Mouse (Mus musculus): ENCODE measurements around the gene Uckl1. TPM values are rescaled to one million over a fixed set of nuclear protein-coding genes. Genes with fewer than 3 reads are reported as not detected.

The Uckl1 gene
- total RNA-seq, 2 experiments from 2014 or later, result 36.6 to 47.4 TPM

DNA sequence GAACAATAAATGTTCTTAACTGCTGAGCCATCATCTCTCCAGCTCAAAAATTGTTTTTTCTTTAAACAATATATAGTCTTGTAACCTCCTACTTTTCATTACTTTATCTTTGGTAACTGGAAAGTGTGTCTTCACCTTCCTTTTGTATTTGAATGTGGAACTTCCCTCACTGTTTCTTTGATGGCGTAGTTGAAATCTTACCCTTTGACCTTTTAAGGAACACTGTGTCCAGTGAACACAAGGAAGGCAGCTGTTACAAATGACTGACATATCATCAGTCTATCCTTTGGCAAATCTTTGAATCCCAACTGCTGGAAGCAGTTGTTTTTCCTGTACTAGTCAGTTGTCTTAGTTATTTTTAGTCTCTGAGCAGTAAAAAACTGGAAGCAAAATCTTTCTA is 55.6 kb downstream of the Uckl1 start:
- no peak for DNase-seq
- intact Hi-C loops (cut with DNase I), result no loop called here

DNA sequence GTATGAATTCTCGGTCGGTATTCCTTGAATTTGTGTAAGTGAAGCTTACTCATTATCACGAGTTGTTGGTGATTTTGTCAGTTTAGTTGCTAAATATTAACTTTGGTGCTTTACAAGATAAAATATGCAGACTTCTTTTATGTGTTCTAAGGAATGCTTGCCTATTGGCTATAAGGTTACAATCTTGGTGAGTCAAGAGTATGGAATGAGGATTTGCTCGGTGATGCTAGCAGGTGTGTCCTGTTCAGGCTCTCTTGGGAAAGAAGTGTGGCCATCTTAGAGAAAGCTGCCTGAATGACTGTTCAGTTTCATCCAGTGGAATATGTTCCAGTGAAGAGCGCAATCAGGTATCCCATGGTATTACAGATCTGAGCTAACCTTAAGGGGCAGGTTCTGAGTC is 59.2 kb downstream of the Uckl1 start:
- intact Hi-C loops (cut with DNase I), result loop anchor here (2.0 kb wide), 1 partner anchor 43 kb away; no protein-coding TSS in a partner anchor
- no peak for DNase-seq

DNA sequence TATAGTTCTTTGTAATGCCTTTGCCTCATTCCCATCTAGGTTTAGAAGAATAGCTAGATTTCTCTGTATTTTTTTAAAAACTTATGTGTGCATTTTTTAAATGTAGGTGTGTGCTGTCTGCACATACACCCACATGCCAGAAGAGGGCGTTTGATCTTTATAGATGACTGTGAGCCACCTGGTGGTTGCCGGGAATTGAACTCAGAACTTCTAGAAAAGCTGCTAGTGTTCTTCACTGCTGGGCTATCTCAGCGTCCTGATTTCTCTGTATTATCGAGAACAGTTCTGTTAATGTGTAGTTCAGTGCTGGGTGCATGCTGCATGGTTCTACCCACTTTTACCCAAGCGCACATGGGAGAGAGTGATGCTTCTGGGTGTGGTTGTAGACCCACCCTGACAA is 61.9 kb downstream of the Uckl1 start:
- intact Hi-C loops (cut with DNase I), result no loop called here
- DNase-seq, result peak in 1 of 2 experiments; percentile 20

DNA sequence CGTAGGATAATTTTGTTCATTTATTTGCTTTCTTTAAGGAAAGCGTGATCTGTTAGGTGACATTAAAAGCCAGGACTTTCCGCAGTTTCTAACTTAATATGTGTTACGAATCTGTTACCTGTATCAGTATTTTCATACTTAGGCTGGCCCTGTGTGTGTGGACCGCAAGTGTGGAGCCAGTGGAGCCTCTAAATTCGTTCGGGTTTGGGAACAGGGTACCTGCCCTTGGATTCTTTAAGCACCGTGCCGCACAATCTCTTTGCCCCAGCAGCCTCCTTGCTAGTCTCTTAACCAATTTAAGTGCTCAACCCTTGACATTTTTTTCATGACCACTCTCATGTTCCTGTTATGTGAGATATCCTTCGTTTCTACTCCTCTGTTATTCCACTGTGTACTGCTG is 63.2 kb downstream of the Uckl1 start:
- no peak for DNase-seq
- intact Hi-C loops (cut with DNase I), result no loop called here

DNA sequence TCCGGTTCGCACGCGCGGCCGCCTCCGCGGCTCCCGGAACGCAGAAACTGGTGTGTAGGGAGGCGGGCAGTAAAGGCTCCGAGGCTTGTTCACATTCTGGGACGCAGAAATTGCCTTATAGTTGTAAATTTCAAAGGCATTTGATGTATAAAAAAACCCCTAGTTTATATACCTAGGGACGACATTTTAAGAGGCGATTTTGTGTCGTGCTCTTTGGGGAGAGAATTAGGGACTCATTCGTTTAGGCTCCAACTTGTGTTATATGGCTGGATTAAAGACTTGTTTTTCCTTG is 63.8 kb downstream of the Uckl1 start:
- intact Hi-C loops (cut with DNase I), result loop anchor here (1.0 kb wide), 1 partner anchor 60 kb away; no protein-coding TSS in a partner anchor
- no peak for DNase-seq

DNA sequence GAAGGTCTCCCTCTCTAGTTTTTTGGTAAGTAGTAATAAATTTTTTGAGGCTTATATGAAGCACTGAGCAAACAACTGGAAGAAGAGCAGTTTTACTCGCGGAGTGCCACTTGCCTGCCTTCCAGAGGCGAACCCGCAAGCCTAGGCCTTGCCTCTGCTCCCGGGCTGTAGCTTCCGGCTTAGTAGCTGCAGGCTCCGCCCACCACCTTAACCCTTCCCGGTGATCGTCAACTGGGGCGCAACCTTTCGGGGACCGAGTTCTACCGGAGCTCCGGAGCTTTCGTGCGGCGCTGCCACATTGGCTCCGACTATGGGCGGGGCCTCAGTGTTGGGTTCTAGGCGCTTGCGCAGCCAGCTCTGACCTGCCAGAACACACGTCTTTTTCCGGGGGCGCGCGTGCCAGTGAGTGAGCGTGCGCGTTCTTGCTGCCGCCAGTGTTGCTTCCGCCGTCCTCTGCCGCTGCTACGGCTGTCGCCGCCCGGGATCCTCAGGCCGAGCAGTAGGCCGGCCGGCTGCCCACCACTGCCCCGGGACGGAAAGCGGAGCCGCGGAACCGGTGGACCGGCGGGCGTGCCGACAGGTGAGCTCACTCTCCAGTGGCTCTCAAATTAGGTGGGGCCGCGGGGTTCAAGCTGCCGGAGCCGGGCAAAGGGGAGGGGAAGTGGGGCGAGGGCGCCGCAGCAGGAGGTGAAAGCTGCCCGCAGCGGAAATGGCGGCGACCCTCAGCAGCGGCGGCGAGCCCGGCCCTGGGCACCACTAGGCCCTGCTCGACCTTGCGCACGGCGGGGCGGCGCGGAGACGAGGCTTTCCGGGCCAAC is 64.4 kb downstream of the Uckl1 start, which contains the start of gene Dnajc5:
Gene Dnajc5, plus strand, starts transcription at position 368 of the 818 bp plus-strand sequence.
- peak; percentile 96 to 97 for DNase-seq
- intact Hi-C loops (cut with DNase I), result loop anchor here (1.0 kb wide), 1 partner anchor 61 kb away; no protein-coding TSS in a partner anchor

DNA sequence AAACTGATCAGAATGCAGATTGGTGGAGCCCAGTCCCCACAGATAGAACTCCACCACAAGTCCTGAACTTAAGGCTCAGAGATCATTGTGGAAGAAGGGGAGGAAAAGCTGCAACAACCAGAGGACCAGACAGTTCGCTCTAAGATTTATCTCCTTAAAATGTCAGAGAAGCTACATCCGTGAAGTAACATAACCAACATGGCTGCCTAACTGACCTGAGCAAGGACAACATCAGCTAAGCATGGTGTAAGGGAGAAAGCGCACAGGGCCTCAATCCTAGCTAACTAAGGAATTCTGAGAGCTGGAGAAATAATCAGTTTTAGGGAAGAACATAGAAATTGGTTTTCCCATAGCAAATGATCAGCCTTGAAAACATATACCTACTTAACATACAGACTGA is 65.5 kb downstream of the Uckl1 start:
- DNase-seq, result no peak
- intact Hi-C loops (cut with DNase I), result loop anchor here (2.0 kb wide), 1 partner anchor 20 kb away; no protein-coding TSS in a partner anchor

Small RNAs within 50 kb of the gene (microRNA-seq; reads per million reads assigned to microRNA genes)
- 0 reads per million in 2 experiments for gene Mir7006 (ENCODE audit: borderline number of aligned reads in 2 of 2)

Other genes starting within 250 kb of the Uckl1 start
- gene Zgpat, start 220.0 kb downstream of the Uckl1 start, total RNA-seq (2021), result 10 to 100 TPM; 17.6 to 22.3 TPM
- 10 to 100 TPM; 52.2 to 55.4 TPM for gene Arfrp1, start 219.5 kb downstream of the Uckl1 start, total RNA-seq (2021)
- 1 to 10 TPM; 5.1 to 6.7 TPM for gene Lime1, start 204.8 kb downstream of the Uckl1 start, total RNA-seq (2021)
- gene Zbtb46, start 125.5 kb downstream of the Uckl1 start, total RNA-seq (2021), result 10 to 100 TPM; 12.4 to 12.9 TPM
- not detected for gene Abhd16b, start 91.7 kb downstream of the Uckl1 start, total RNA-seq (2021)
- gene Tpd52l2, start 87.8 kb downstream of the Uckl1 start, total RNA-seq (2021), result 10 to 100 TPM; 62.9 to 67.7 TPM
- 10 to 100 TPM; 58.4 to 68.6 TPM for gene Dnajc5, start 64.4 kb downstream of the Uckl1 start, total RNA-seq (2021)
- gene Prpf6, start 7.0 kb upstream of the Uckl1 start, total RNA-seq (2021), result 10 to 100 TPM; 36.0 to 38.3 TPM
- gene Zfp512b, start 7.9 kb upstream of the Uckl1 start, total RNA-seq (2021), result 10 to 100 TPM; 16.6 to 18.0 TPM
- gene Samd10, start 14.3 kb upstream of the Uckl1 start, total RNA-seq (2021), result 1 to 10 TPM; 2.3 to 2.4 TPM
- not detected for gene Gm29797, start 72.1 kb upstream of the Uckl1 start, total RNA-seq (2021)
- 10 to 100 TPM; 34.4 to 64.4 TPM for gene Sox18, start 86.7 kb upstream of the Uckl1 start, total RNA-seq (2021)
- 1 to 10 TPM; 6.1 to 7.3 TPM for gene Tcea2, start 95.4 kb upstream of the Uckl1 start, total RNA-seq (2021)
- 1 to 10 TPM; 5.7 to 7.2 TPM for gene Rgs19, start 109.1 kb upstream of the Uckl1 start, total RNA-seq (2021)
- gene Lkaaear1, start 113.5 kb upstream of the Uckl1 start, total RNA-seq (2021), result not detected
- gene Oprl1, start 130.1 kb upstream of the Uckl1 start, total RNA-seq (2021), result not detected
- gene Myt1, start 178.4 kb upstream of the Uckl1 start, total RNA-seq (2021), result not detected